Mouse (Mus musculus) naive thymus-derived CD4-positive, alpha-beta T cell, adult 5 months (primary cell): ENCODE data around the gene Slc44a1. TPM values are rescaled to one million over a fixed set of nuclear protein-coding genes. Genes with fewer than 3 reads are reported as not detected.

Experiments used
- polyA plus RNA-seq: library from polyadenylated mRNA; unstranded; fragments of 100-300 nt; shearing (Covaris generic); gene quantifications from one replicate; pipeline ENCODE4 v1.2.1, GENCODE M21; 2017

Gene Slc44a1
- polyA plus RNA-seq = 25.8 TPM

GRCm38 (mm10) chr4:53440010-53440815, at the start of gene Slc44a1:
Gene Slc44a1, plus strand, starts transcription at chr4:53440413.

GRCm38 (mm10) chr4:53631316-53632010, 191.2 kb downstream of the Slc44a1 start, which contains the start of gene Fsd1l:
Gene Fsd1l, plus strand, starts transcription at chr4:53631471.

Other genes starting within 250 kb of the Slc44a1 start
- 0.30 TPM for gene Fsd1l, start 191.1 kb downstream of the Slc44a1 start, polyA plus RNA-seq